ENCODE assay signal across 8 mouse cellular contexts in genomic region chr6:72655309-72656052, GRCm38 (mm10). TPM values are rescaled to one million over a fixed set of nuclear protein-coding genes. Genes with fewer than 3 reads are reported as not detected.
DNase-seq lines count a peak whose midpoint lies in the region; ATAC-seq and TF ChIP-seq lines count a peak whose summit lies in the region.

No protein-coding gene starts in this region.

- ATAC-seq in embryonic facial prominence, embryonic 14.5 days (ENCODE audit: low read depth): peak; percentile 86
- peak; percentile 18; the same call in 1 of the 2 replicates for ATAC-seq in heart, embryonic 13.5 days (ENCODE audit: extremely low read depth, insufficient number of reproducible peaks, low FRiP score, low TSS enrichment)
- peak; percentile 94 for ATAC-seq in kidney, embryonic 14.5 days (ENCODE audit: low FRiP score, low TSS enrichment)

- H3K27ac ChIP-seq in embryonic facial prominence, embryonic 14.5 days (replicated peaks; ENCODE audit: low read depth, low read length): peak overlapping the region; percentile 95
- H3K27ac ChIP-seq in heart, embryonic 13.5 days (replicated peaks): peak overlapping the region; percentile 88
- H3K27ac ChIP-seq in kidney, embryonic 14.5 days (ENCODE audit: low read depth, low read length): peak overlapping the region; percentile 94
- H3K27ac ChIP-seq in small intestine, adult 2 months (ENCODE audit: insufficient read depth, low read depth, low read length): no peak overlapping the region

- H3K27me3 ChIP-seq in embryonic facial prominence, embryonic 14.5 days (replicated peaks; ENCODE audit: control insufficient read depth, insufficient read depth, low read length): no peaks in the 10 kb centered on the region
- no peaks in the 10 kb centered on the region for H3K27me3 ChIP-seq in heart, embryonic 13.5 days (replicated peaks)
- H3K27me3 ChIP-seq in kidney, embryonic 14.5 days (ENCODE audit: control insufficient read depth, insufficient read depth, low read length): no peaks in the 10 kb centered on the region
- H3K27me3 ChIP-seq in small intestine, adult 2 months (ENCODE audit: control insufficient read depth, insufficient read depth, low read length): no peaks in the 10 kb centered on the region

- peak; percentile 82 for DNase-seq in adrenal gland, postnatal 10 days
- peak; percentile 97 for DNase-seq in embryonic facial prominence, embryonic 14.5 days (ENCODE audit: low spot score)
- DNase-seq in lung, postnatal 10 days: peak; percentile 89
- DNase-seq in Muller cell, postnatal 12 days (ENCODE audit: inconsistent ontology term): no peak
- DNase-seq in cerebellum, adult 11 months: no peak

- H3K9ac ChIP-seq in embryonic facial prominence, embryonic 14.5 days (ENCODE audit: low read depth, low read length): peak overlapping the region; percentile 52
- peak overlapping the region; percentile 77 for H3K9ac ChIP-seq in heart, embryonic 13.5 days
- H3K9ac ChIP-seq in kidney, embryonic 14.5 days (ENCODE audit: low read depth, low read length): peak overlapping the region; percentile 29; the same call in 1 of the 2 replicates

- WGBS in embryonic facial prominence, embryonic 14.5 days: 8% methylated on average over 20 of the region's 20 CpGs
- 21% methylated on average over 20 of the region's 20 CpGs for WGBS in heart, embryonic 13.5 days
- WGBS in kidney, embryonic 14.5 days: 6% methylated on average over 20 of the region's 20 CpGs
- WGBS in small intestine, adult 2 months: 44% methylated on average over 20 of the region's 20 CpGs

- peak overlapping the region; percentile 67 for H3K4me2 ChIP-seq in embryonic facial prominence, embryonic 14.5 days (ENCODE audit: low read depth, low read length)
- peak overlapping the region; percentile 69 for H3K4me2 ChIP-seq in heart, embryonic 13.5 days
- H3K4me2 ChIP-seq in kidney, embryonic 14.5 days (replicated peaks; ENCODE audit: low read depth, low read length): peak overlapping the region; percentile 46

- no peaks in the 10 kb centered on the region for H3K36me3 ChIP-seq in embryonic facial prominence, embryonic 14.5 days (ENCODE audit: control insufficient read depth, insufficient read depth, low read length)
- no peaks in the 10 kb centered on the region for H3K36me3 ChIP-seq in heart, embryonic 13.5 days
- no peaks in the 10 kb centered on the region for H3K36me3 ChIP-seq in kidney, embryonic 14.5 days (ENCODE audit: control insufficient read depth, insufficient read depth, low read length)
- no peaks in the 10 kb centered on the region for H3K36me3 ChIP-seq in small intestine, adult 2 months (ENCODE audit: control insufficient read depth, insufficient read depth, low read length)

- H3K4me3 ChIP-seq in embryonic facial prominence, embryonic 14.5 days (ENCODE audit: low read depth, low read length): peak overlapping the region; percentile 37
- H3K4me3 ChIP-seq in heart, embryonic 13.5 days: peak overlapping the region; percentile 50
- peak overlapping the region; percentile 26 for H3K4me3 ChIP-seq in kidney, embryonic 14.5 days (ENCODE audit: low read length)
- H3K4me3 ChIP-seq in small intestine, adult 2 months (ENCODE audit: low read depth, low read length): peak overlapping the region; percentile 28

- no peak for TF ChIP-seq POLR2A in small intestine, adult 2 months (IDR thresholded peaks at IDR 0.05; ENCODE audit: low read depth, low read length)

- peaks cover 60% of the 10 kb centered on the region for H3K4me1 ChIP-seq in embryonic facial prominence, embryonic 14.5 days (ENCODE audit: control insufficient read depth, insufficient read depth, low read length)
- H3K4me1 ChIP-seq in heart, embryonic 13.5 days: peaks cover 55% of the 10 kb centered on the region
- peaks cover 52% of the 10 kb centered on the region for H3K4me1 ChIP-seq in kidney, embryonic 14.5 days (ENCODE audit: control insufficient read depth, insufficient read depth, low read length)
- H3K4me1 ChIP-seq in small intestine, adult 2 months (ENCODE audit: control insufficient read depth, insufficient read depth, insufficient read length, low read length): peaks cover 3% of the 10 kb centered on the region

- TF ChIP-seq CTCF in small intestine, adult 2 months (IDR thresholded peaks at IDR 0.05; ENCODE audit: extremely low read depth, insufficient read length, insufficient replicate concordance, low read depth, low read length): no peak

- no peaks in the 10 kb centered on the region for H3K9me3 ChIP-seq in embryonic facial prominence, embryonic 14.5 days (ENCODE audit: control insufficient read depth, low read length)
- no peaks in the 10 kb centered on the region for H3K9me3 ChIP-seq in heart, embryonic 13.5 days
- H3K9me3 ChIP-seq in kidney, embryonic 14.5 days (ENCODE audit: control insufficient read depth, low read length): no peaks in the 10 kb centered on the region

RNA-seq across cellular contexts. Expression of gene Tgoln1, which starts 38.7 kb away (rescaled TPM):
- total RNA-seq in adrenal gland, postnatal 10 days (2021): 100 to 1,000 TPM in 1 of 2 experiments, 10 to 100 TPM in 1; 92.7 to 121 TPM
- polyA plus RNA-seq in embryonic facial prominence, embryonic 14.5 days (2014; fragmentation: Nextera tagmentation; extraction: Ambion mirVana): 33.8 and 34.7 TPM in 2 replicates
- polyA plus RNA-seq in heart, embryonic 13.5 days (2015; fragmentation: Nextera tagmentation; extraction: Ambion mirVana): 21.5 and 24.0 TPM in 2 replicates
- 22.5 and 39.6 TPM in 2 replicates for polyA plus RNA-seq in kidney, embryonic 14.5 days (2014; fragmentation: Nextera tagmentation; extraction: Ambion mirVana)
- polyA plus RNA-seq in small intestine, adult 2 months (2012; rRNA removed): 13.4 and 24.1 TPM in 2 replicates

RNA-seq across cellular contexts. Expression of gene Retsat, which starts 57.2 kb away (rescaled TPM):
- 100 to 1,000 TPM; 359 to 375 TPM for total RNA-seq in adrenal gland, postnatal 10 days (2021)
- polyA plus RNA-seq in embryonic facial prominence, embryonic 14.5 days (2014; fragmentation: Nextera tagmentation; extraction: Ambion mirVana): 16.4 and 18.2 TPM in 2 replicates
- 18.3 and 20.1 TPM in 2 replicates for polyA plus RNA-seq in heart, embryonic 13.5 days (2015; fragmentation: Nextera tagmentation; extraction: Ambion mirVana)
- 14.7 and 20.1 TPM in 2 replicates for polyA plus RNA-seq in kidney, embryonic 14.5 days (2014; fragmentation: Nextera tagmentation; extraction: Ambion mirVana)
- polyA plus RNA-seq in small intestine, adult 2 months (2012; rRNA removed): 51.6 and 70.7 TPM in 2 replicates

RNA-seq across cellular contexts. Expression of gene Elmod3, which starts 57.3 kb away (rescaled TPM):
- total RNA-seq in adrenal gland, postnatal 10 days (2021): 10 to 100 TPM; 13.3 to 15.8 TPM
- 18.7 and 18.8 TPM in 2 replicates for polyA plus RNA-seq in embryonic facial prominence, embryonic 14.5 days (2014; fragmentation: Nextera tagmentation; extraction: Ambion mirVana)
- polyA plus RNA-seq in heart, embryonic 13.5 days (2015; fragmentation: Nextera tagmentation; extraction: Ambion mirVana): 10.6 and 11.8 TPM in 2 replicates
- 10.4 and 15.0 TPM in 2 replicates for polyA plus RNA-seq in kidney, embryonic 14.5 days (2014; fragmentation: Nextera tagmentation; extraction: Ambion mirVana)
- 13.3 and 22.3 TPM in 2 replicates for polyA plus RNA-seq in small intestine, adult 2 months (2012; rRNA removed)

Comparison
In these comparisons a context has a peak if more than half of its experiments do, and no peak if none do; other contexts are left out.
1. DNase-seq: peak in adrenal gland, postnatal 10 days (single experiment), embryonic facial prominence, embryonic 14.5 days (single experiment) and lung, postnatal 10 days (single experiment); none in Muller cell, postnatal 12 days (single experiment) and cerebellum, adult 11 months (single experiment).
2. ATAC-seq: peak in every context shown above with its lines; median percentile 94 in kidney, embryonic 14.5 days; 86 in embryonic facial prominence, embryonic 14.5 days; 18 in heart, embryonic 13.5 days.
3. Peak in every context shown above with its lines, with median percentiles within 50 percentile points of each other: H3K4me2 ChIP-seq, H3K4me3 ChIP-seq and H3K9ac ChIP-seq.